8 mouse cellular contexts compared by ENCODE assay signal in the genomic region with DNA sequence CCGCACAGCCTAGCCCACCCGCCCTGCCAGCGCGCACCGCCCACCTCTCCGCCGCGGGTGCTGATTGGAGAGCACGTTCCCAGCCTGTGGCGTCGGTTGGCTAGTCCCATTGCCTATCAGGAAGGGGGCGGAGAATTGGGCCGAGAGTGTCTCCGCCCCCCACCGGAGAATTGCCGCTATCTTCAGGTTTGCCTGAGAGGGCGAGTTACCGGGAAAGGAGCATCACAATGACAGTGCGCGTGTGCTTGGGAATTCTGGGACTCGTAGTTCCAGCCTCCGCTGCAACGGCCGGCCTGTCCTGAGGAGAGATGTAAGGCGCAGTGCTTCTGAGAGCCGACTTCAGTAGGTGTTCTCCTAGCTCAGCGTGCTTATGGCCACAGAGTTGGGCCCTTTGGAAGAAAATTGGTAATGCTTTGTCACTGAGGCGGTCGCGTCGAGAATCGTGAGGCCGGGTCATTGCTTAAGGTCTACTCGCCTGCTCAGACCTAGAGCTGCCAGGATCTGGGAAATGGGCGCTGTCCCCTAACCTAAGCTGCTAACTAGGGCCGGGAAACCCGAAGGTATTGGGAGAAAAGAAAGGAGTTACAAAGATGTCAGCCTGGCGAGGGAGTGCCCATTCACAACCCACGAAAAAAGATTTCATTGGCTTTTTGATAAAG. TPM values are rescaled to one million over a fixed set of nuclear protein-coding genes. Genes with fewer than 3 reads are reported as not detected.
DNase-seq lines count a peak whose midpoint lies in the region; ATAC-seq and TF ChIP-seq lines count a peak whose summit lies in the region.

A gene (minus strand): TSS at position 181 of the 659 bp plus-strand sequence.

- under 1% methylated on average over 39 of the region's 39 CpGs for WGBS in bone marrow, adult 2 months
- under 1% methylated on average over 39 of the region's 39 CpGs for WGBS in embryonic facial prominence, embryonic 15.5 days
- 2% methylated on average over 39 of the region's 39 CpGs for WGBS in limb, embryonic 14.5 days
- WGBS in midbrain, postnatal 0 days, result under 1% methylated on average over 39 of the region's 39 CpGs

- no peaks in the 10 kb centered on the region; the same call in 1 of the 2 replicates for H3K4me1 ChIP-seq in bone marrow, adult 2 months (ENCODE audit: control insufficient read depth, insufficient read depth, low read length)
- H3K4me1 ChIP-seq in embryonic facial prominence, embryonic 15.5 days, result 0 out of 2 replicates have a peak, but pooled peaks cover 4% of the 10 kb centered on the region
- 0 out of 2 replicates have a peak, but pooled peaks cover 4% of the 10 kb centered on the region for H3K4me1 ChIP-seq in limb, embryonic 14.5 days (ENCODE audit: control insufficient read depth, insufficient read depth, low read length)
- no peaks in the 10 kb centered on the region for H3K4me1 ChIP-seq in midbrain, postnatal 0 days (ENCODE audit: insufficient read depth, low read length)

- H3K4me2 ChIP-seq in embryonic facial prominence, embryonic 15.5 days (replicated peaks), result peak within 1 kb of the TSS; percentile 80
- H3K4me2 ChIP-seq in limb, embryonic 14.5 days (replicated peaks; ENCODE audit: low read depth, low read length, severe bottlenecking), result peak within 1 kb of the TSS; percentile 82
- H3K4me2 ChIP-seq in midbrain, postnatal 0 days (ENCODE audit: low read depth, low read length, poor library complexity, severe bottlenecking), result peak within 1 kb of the TSS; percentile 62

- no peaks in the 10 kb centered on the region for H3K27me3 ChIP-seq in embryonic facial prominence, embryonic 15.5 days
- H3K27me3 ChIP-seq in limb, embryonic 14.5 days (ENCODE audit: control insufficient read depth, insufficient read depth, low read length), result no peaks in the 10 kb centered on the region
- H3K27me3 ChIP-seq in midbrain, postnatal 0 days (ENCODE audit: insufficient read depth, low read length), result no peaks in the 10 kb centered on the region

- H3K4me3 ChIP-seq in bone marrow, adult 2 months (replicated peaks; ENCODE audit: control insufficient read depth, low read depth, low read length), result peak within 1 kb of the TSS; percentile 64
- peak within 1 kb of the TSS; percentile 95 for H3K4me3 ChIP-seq in embryonic facial prominence, embryonic 15.5 days (replicated peaks)
- peak within 1 kb of the TSS; percentile 96 for H3K4me3 ChIP-seq in limb, embryonic 14.5 days (replicated peaks; ENCODE audit: low read length)
- peak within 1 kb of the TSS; percentile 95 for H3K4me3 ChIP-seq in midbrain, postnatal 0 days (ENCODE audit: low read depth, low read length)

- H3K9ac ChIP-seq in embryonic facial prominence, embryonic 15.5 days, result peak within 1 kb of the TSS; percentile 75
- peak within 1 kb of the TSS; percentile 79 for H3K9ac ChIP-seq in limb, embryonic 14.5 days (ENCODE audit: low read depth, low read length, severe bottlenecking)
- peak within 1 kb of the TSS; percentile 86 for H3K9ac ChIP-seq in midbrain, postnatal 0 days (replicated peaks; ENCODE audit: low read length, poor library complexity, severe bottlenecking)

- 0 out of 2 replicates have a peak within 1 kb of the TSS, but pooled peaks have one; percentile 20 for H3K27ac ChIP-seq in bone marrow, adult 2 months (ENCODE audit: control insufficient read depth, insufficient read depth, low read depth, low read length, poor library complexity)
- peak within 1 kb of the TSS; percentile 65; the same call in 1 of the 2 replicates for H3K27ac ChIP-seq in embryonic facial prominence, embryonic 15.5 days (replicated peaks)
- no peak within 1 kb of the TSS; the same call in 1 of the 2 replicates for H3K27ac ChIP-seq in limb, embryonic 14.5 days (replicated peaks; ENCODE audit: low read depth, low read length)
- peak within 1 kb of the TSS; percentile 89 for H3K27ac ChIP-seq in midbrain, postnatal 0 days (ENCODE audit: low read depth, low read length)

- peak; percentile 97 for DNase-seq in 416B (ENCODE audit: low read depth)
- DNase-seq in heart, adult 8-10 months (ENCODE audit: low spot score), result peak; percentile 98
- peak; percentile 99 for DNase-seq in kidney, adult 9 months
- peak; percentile 97 for DNase-seq in limb, embryonic 14.5 days (ENCODE audit: low spot score)
- DNase-seq in midbrain, postnatal 0 days (ENCODE audit: low spot score), result peak; percentile 99
- peak; percentile 96 to 97 for DNase-seq in spleen, postnatal 14 days (ENCODE audit: low spot score in 2 of 2)

- no peak for TF ChIP-seq CTCF in bone marrow, adult 2 months (IDR thresholded peaks at IDR 0.05; ENCODE audit: control insufficient read depth, insufficient read depth, low read length)
- TF ChIP-seq CTCF in midbrain, postnatal 0 days (IDR thresholded peaks at IDR 0.05), result peak; percentile 64

- H3K9me3 ChIP-seq in embryonic facial prominence, embryonic 15.5 days (replicated peaks), result no peaks in the 10 kb centered on the region
- H3K9me3 ChIP-seq in limb, embryonic 14.5 days (ENCODE audit: control insufficient read depth, low read length), result no peaks in the 10 kb centered on the region
- no peaks in the 10 kb centered on the region for H3K9me3 ChIP-seq in midbrain, postnatal 0 days (ENCODE audit: low read length)

- TF ChIP-seq POLR2A in bone marrow, adult 2 months (IDR thresholded peaks at IDR 0.05; ENCODE audit: borderline replicate concordance, control insufficient read depth, low read depth, low read length), result no peak
- TF ChIP-seq POLR2A in limb, embryonic 14.5 days (IDR thresholded peaks at IDR 0.05; ENCODE audit: borderline replicate concordance, extremely low read depth, insufficient read depth, insufficient read length), result no peak; the same call in 1 of the 2 replicates

- ATAC-seq in embryonic facial prominence, embryonic 15.5 days (ENCODE audit: insufficient number of reproducible peaks, low FRiP score, low TSS enrichment, low read depth), result peak; percentile 100
- peak; percentile 99 for ATAC-seq in limb, embryonic 14.5 days (ENCODE audit: low FRiP score, low read depth)
- ATAC-seq in midbrain, postnatal 0 days (ENCODE audit: low FRiP score), result peak; percentile 100

- no peaks in the 10 kb centered on the region for H3K36me3 ChIP-seq in embryonic facial prominence, embryonic 15.5 days
- no peaks in the 10 kb centered on the region for H3K36me3 ChIP-seq in limb, embryonic 14.5 days (ENCODE audit: control insufficient read depth, insufficient read depth, low read length)
- no peaks in the 10 kb centered on the region for H3K36me3 ChIP-seq in midbrain, postnatal 0 days (ENCODE audit: insufficient read depth, low read length)

RNA-seq across cellular contexts. Expression of the gene that starts here (rescaled TPM):
- polyA plus RNA-seq in bone marrow, adult 2 months (2011; ENCODE audit: insufficient read depth, insufficient read length, low replicate concordance, missing spikeins), result 0.66 and 0.67 TPM in 2 replicates
- polyA plus RNA-seq in embryonic facial prominence, embryonic 15.5 days (2015; fragmentation: Nextera tagmentation; extraction: Ambion mirVana), result 3.8 and 3.9 TPM in 2 replicates
- total RNA-seq in heart, adult 8-10 months (2022), result 10 to 100 TPM in 2 of 4 experiments, 1 to 10 TPM in 2; 8.8 to 13.1 (median 11.4) TPM
- polyA plus RNA-seq in limb, embryonic 14.5 days (2012; rRNA removed), result 6.7 TPM in 2 replicates
- 5.4 and 5.5 TPM in 2 replicates for polyA plus RNA-seq in limb, embryonic 14.5 days (2014; fragmentation: Nextera tagmentation; extraction: Ambion mirVana)
- total RNA-seq in midbrain, postnatal 0 days (2014; rRNA removed), result 65.3 and 85.9 TPM in 2 replicates
- polyA plus RNA-seq in midbrain, postnatal 0 days (2015; fragmentation: Nextera tagmentation; extraction: Ambion mirVana), result 7.4 and 8.7 TPM in 2 replicates
